Mouse (Mus musculus) spleen, postnatal 10 days (tissue): ENCODE results near the gene Gm28434.

Experiments
- DNase-seq, 2 experiments: peaks; one replicate each; pipeline ENCODE4 v3.0.0; 2021 to 2022; ENCODE audit warnings: low spot score in 2 of 2

The Gm28434 gene

GRCm38 (mm10) chr5:87969201-87969600 lies at the start of gene Gm28434, which contains the start of gene 2310003L06Rik:
Gene Gm28434, plus strand, starts transcription at chr5:87969517.
Gene 2310003L06Rik, plus strand, starts transcription at chr5:87969459.
- DNase-seq = no peak

- no peak for DNase-seq
These were observed 43.9 kb upstream of the Gm28434 start, which contains the start of gene Csn3 for GRCm38 (mm10) chr5:87925372-87925771. Gene Csn3, plus strand, starts transcription at chr5:87925579.

DNA sequence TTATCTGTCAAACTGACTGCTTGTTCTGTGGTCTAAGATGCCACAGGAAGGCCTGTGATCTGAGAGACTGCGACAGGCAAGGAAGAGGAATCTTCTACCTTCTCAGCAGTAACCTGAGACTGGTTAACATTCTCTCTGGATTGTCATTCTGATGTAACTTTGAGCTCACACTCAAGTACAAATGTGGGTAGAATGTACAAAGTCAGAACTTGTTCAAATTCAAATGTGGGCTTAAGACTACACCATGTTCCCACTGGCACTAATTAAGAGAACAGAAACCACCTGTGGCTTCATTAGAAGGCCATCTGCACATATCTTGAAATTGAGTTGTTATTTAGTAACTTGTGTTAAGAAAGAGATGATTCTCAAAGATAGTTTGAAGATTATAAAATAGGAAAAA lies 37.7 kb upstream of the Gm28434 start:
- DNase-seq = no peak

GRCm38 (mm10) chr5:87940752-87941151 lies 28.6 kb upstream of the Gm28434 start:
- DNase-seq = no peak

GRCm38 (mm10) chr5:87942515-87942914 lies 26.8 kb upstream of the Gm28434 start:
- no peak for DNase-seq

GRCm38 (mm10) chr5:87951836-87952235 lies 17.5 kb upstream of the Gm28434 start:
- no peak for DNase-seq

DNA sequence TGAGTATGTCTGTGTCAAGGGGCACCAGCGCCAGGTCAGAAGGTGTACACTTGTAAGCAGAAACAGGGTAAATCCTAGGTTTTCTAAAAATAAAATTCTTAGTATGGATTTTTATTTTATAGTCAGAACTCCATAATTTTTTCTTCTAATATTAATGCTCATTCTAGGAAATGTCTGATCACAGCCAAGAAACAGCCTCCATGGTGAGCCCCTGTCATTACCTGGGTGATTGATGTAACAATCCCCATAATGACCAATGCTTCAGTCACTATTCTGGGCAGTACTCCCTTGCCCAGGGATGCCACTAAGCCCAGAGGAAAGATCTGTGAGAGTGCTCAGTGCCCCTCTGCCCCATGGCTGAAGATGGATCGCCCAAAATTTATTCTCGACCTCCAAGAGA lies 9.8 kb downstream of the Gm28434 start, which contains the start of gene Cabs1:
TSS of gene Cabs1 (plus strand) at position 301 of the 400 bp plus-strand sequence.
- no peak for DNase-seq

- DNase-seq = no peak
These were observed 13.3 kb downstream of the Gm28434 start for GRCm38 (mm10) chr5:87982468-87983214.

DNA sequence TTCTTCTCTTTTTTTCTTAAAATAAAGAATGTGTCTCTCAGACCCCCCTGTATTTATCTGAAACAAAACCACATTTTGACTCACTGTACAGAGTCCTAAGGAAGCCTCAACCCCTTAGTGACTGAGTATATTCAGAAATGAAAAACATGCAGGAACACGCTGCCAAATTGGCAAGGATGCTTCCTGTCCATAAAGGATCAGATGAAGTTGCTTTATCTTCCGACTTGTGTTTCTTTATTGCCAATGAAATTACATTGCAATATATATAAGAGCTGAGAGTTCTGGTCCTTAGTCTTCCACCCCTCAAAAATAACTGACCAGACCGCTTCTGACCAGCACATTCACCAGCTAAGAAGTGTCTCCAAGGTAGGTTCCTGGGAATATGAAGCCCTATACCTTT lies 32.9 kb downstream of the Gm28434 start, which contains the start of gene Smr3a:
TSS of gene Smr3a (plus strand) at position 301 of the 400 bp plus-strand sequence.
- DNase-seq = no peak

GRCm38 (mm10) chr5:88005241-88005640 lies 35.9 kb downstream of the Gm28434 start:
- no peak for DNase-seq
